Mouse (Mus musculus): ENCODE results near the gene Cacna1s. TPM values are rescaled to one million over a fixed set of nuclear protein-coding genes. Genes with fewer than 3 reads are reported as not detected.

The Cacna1s gene
- polyA plus RNA-seq, 1 experiment from 2014 or later, result 0.20 TPM

GRCm38 (mm10) chr1:136116183-136116582 is 63.6 kb downstream of the Cacna1s start:
- Histone ChIP-seq H3K9me3 (ENCODE audit: control insufficient read depth, low read length) (no peaks in the 10 kb centered on the region), H3K36me3 (ENCODE audit: control insufficient read depth, insufficient read depth, low read length) (no peaks in the 10 kb centered on the region), H3K4me1 (replicated peaks; ENCODE audit: control insufficient read depth, insufficient read depth, low read length) (peaks cover 5% of the 10 kb centered on the region; the same call in 1 of the 2 replicates), H3K27me3 (ENCODE audit: control insufficient read depth, insufficient read depth, low read length) (no peaks in the 10 kb centered on the region), H3K4me2 (replicated peaks; ENCODE audit: low read depth, low read length) (no peak overlapping the region), H3K4me3 (ENCODE audit: low read depth, low read length) (no peak overlapping the region), H3K27ac (ENCODE audit: low read depth, low read length) (no peak overlapping the region), H3K9ac (ENCODE audit: low read depth, low read length) (no peak overlapping the region)
- DNase-seq (ENCODE audit: low spot score) (peak; percentile 76), ATAC-seq (ENCODE audit: low FRiP score) (no peak)
- 34% methylated on average over 3 of the region's 3 CpGs for WGBS

- Histone ChIP-seq H3K27me3 (ENCODE audit: control insufficient read depth, insufficient read depth, low read length) (no peaks in the 10 kb centered on the region), H3K27ac (ENCODE audit: low read depth, low read length) (no peak overlapping the region), H3K9ac (ENCODE audit: low read depth, low read length) (no peak overlapping the region), H3K4me2 (replicated peaks; ENCODE audit: low read depth, low read length) (no peak overlapping the region), H3K36me3 (ENCODE audit: control insufficient read depth, insufficient read depth, low read length) (no peaks in the 10 kb centered on the region), H3K9me3 (ENCODE audit: control insufficient read depth, low read length) (no peaks in the 10 kb centered on the region), H3K4me3 (ENCODE audit: low read depth, low read length) (no peak overlapping the region), H3K4me1 (replicated peaks; ENCODE audit: control insufficient read depth, insufficient read depth, low read length) (peaks cover 5% of the 10 kb centered on the region; the same call in 1 of the 2 replicates)
- no peak for ATAC-seq (ENCODE audit: low FRiP score)
- DNase-seq (ENCODE audit: low spot score), result no peak
- WGBS, result 92% methylated on average over 9 of the region's 9 CpGs
Measured at GRCm38 (mm10) chr1:136117069-136117468, 64.5 kb downstream of the Cacna1s start.

- H3K36me3 ChIP-seq (ENCODE audit: control insufficient read depth, insufficient read depth, low read length), result no peaks in the 10 kb centered on the region
- H3K9ac ChIP-seq (ENCODE audit: low read depth, low read length), result no peak overlapping the region
- no peak overlapping the region for H3K27ac ChIP-seq (ENCODE audit: low read depth, low read length)
- no peak overlapping the region for H3K4me2 ChIP-seq (replicated peaks; ENCODE audit: low read depth, low read length)
- no peak overlapping the region for H3K4me3 ChIP-seq (ENCODE audit: low read depth, low read length)
- DNase-seq (ENCODE audit: low spot score), result peak; percentile 52
- no peaks in the 10 kb centered on the region for H3K9me3 ChIP-seq (ENCODE audit: control insufficient read depth, low read length)
- peak; percentile 23; the same call in 1 of the 2 replicates for ATAC-seq (ENCODE audit: low FRiP score)
- H3K4me1 ChIP-seq (replicated peaks; ENCODE audit: control insufficient read depth, insufficient read depth, low read length), result peaks cover 5% of the 10 kb centered on the region; the same call in 1 of the 2 replicates
- WGBS, result 35% methylated on average over 8 of the region's 8 CpGs
- H3K27me3 ChIP-seq (ENCODE audit: control insufficient read depth, insufficient read depth, low read length), result no peaks in the 10 kb centered on the region
Measured at GRCm38 (mm10) chr1:136118875-136119274, 66.3 kb downstream of the Cacna1s start.

GRCm38 (mm10) chr1:136119571-136120262 is 67.2 kb downstream of the Cacna1s start:
- no peak overlapping the region for H3K4me2 ChIP-seq (replicated peaks; ENCODE audit: low read depth, low read length)
- DNase-seq (ENCODE audit: low spot score), result no peak
- no peak overlapping the region for H3K4me3 ChIP-seq (ENCODE audit: low read depth, low read length)
- no peak for ATAC-seq (ENCODE audit: low FRiP score)
- H3K27ac ChIP-seq (ENCODE audit: low read depth, low read length), result no peak overlapping the region
- H3K36me3 ChIP-seq (ENCODE audit: control insufficient read depth, insufficient read depth, low read length), result no peaks in the 10 kb centered on the region
- WGBS, result 83% methylated on average over 7 of the region's 7 CpGs
- no peaks in the 10 kb centered on the region for H3K9me3 ChIP-seq (ENCODE audit: control insufficient read depth, low read length)
- no peak overlapping the region for H3K9ac ChIP-seq (ENCODE audit: low read depth, low read length)
- H3K4me1 ChIP-seq (replicated peaks; ENCODE audit: control insufficient read depth, insufficient read depth, low read length), result peaks cover 5% of the 10 kb centered on the region; the same call in 1 of the 2 replicates
- no peaks in the 10 kb centered on the region for H3K27me3 ChIP-seq (ENCODE audit: control insufficient read depth, insufficient read depth, low read length)

GRCm38 (mm10) chr1:136120263-136120603 is 67.7 kb downstream of the Cacna1s start:
- no peaks in the 10 kb centered on the region for H3K36me3 ChIP-seq (ENCODE audit: control insufficient read depth, insufficient read depth, low read length)
- H3K9ac ChIP-seq (ENCODE audit: low read depth, low read length), result no peak overlapping the region
- H3K27me3 ChIP-seq (ENCODE audit: control insufficient read depth, insufficient read depth, low read length), result no peaks in the 10 kb centered on the region
- no peaks in the 10 kb centered on the region for H3K9me3 ChIP-seq (ENCODE audit: control insufficient read depth, low read length)
- H3K4me3 ChIP-seq (ENCODE audit: low read depth, low read length), result no peak overlapping the region
- H3K4me1 ChIP-seq (replicated peaks; ENCODE audit: control insufficient read depth, insufficient read depth, low read length), result peaks cover 5% of the 10 kb centered on the region; the same call in 1 of the 2 replicates
- DNase-seq (ENCODE audit: low spot score) (no peak), ATAC-seq (ENCODE audit: low FRiP score) (no peak)
- H3K27ac ChIP-seq (ENCODE audit: low read depth, low read length), result no peak overlapping the region
- 64% methylated on average over 1 of the region's 1 CpGs for WGBS
- no peak overlapping the region for H3K4me2 ChIP-seq (replicated peaks; ENCODE audit: low read depth, low read length)

- ATAC-seq (ENCODE audit: low FRiP score), result no peak
- no peak for DNase-seq (ENCODE audit: low spot score)
- Histone ChIP-seq H3K9me3 (ENCODE audit: control insufficient read depth, low read length) (no peaks in the 10 kb centered on the region), H3K4me2 (replicated peaks; ENCODE audit: low read depth, low read length) (no peak overlapping the region), H3K9ac (ENCODE audit: low read depth, low read length) (no peak overlapping the region), H3K4me3 (ENCODE audit: low read depth, low read length) (no peak overlapping the region), H3K27me3 (ENCODE audit: control insufficient read depth, insufficient read depth, low read length) (no peaks in the 10 kb centered on the region), H3K27ac (ENCODE audit: low read depth, low read length) (no peak overlapping the region), H3K36me3 (ENCODE audit: control insufficient read depth, insufficient read depth, low read length) (no peaks in the 10 kb centered on the region), H3K4me1 (replicated peaks; ENCODE audit: control insufficient read depth, insufficient read depth, low read length) (peaks cover 5% of the 10 kb centered on the region; the same call in 1 of the 2 replicates)
- 55% methylated on average over 6 of the region's 6 CpGs for WGBS
Measured at GRCm38 (mm10) chr1:136120785-136121184, 68.2 kb downstream of the Cacna1s start.

GRCm38 (mm10) chr1:136122030-136122429 is 69.5 kb downstream of the Cacna1s start:
- ATAC-seq (ENCODE audit: low FRiP score) (no peak), DNase-seq (ENCODE audit: low spot score) (no peak)
- Histone ChIP-seq H3K4me2 (replicated peaks; ENCODE audit: low read depth, low read length) (no peak overlapping the region), H3K9me3 (ENCODE audit: control insufficient read depth, low read length) (no peaks in the 10 kb centered on the region), H3K36me3 (ENCODE audit: control insufficient read depth, insufficient read depth, low read length) (no peaks in the 10 kb centered on the region), H3K4me1 (replicated peaks; ENCODE audit: control insufficient read depth, insufficient read depth, low read length) (peaks cover 5% of the 10 kb centered on the region; the same call in 1 of the 2 replicates), H3K27ac (ENCODE audit: low read depth, low read length) (no peak overlapping the region), H3K9ac (ENCODE audit: low read depth, low read length) (no peak overlapping the region), H3K4me3 (ENCODE audit: low read depth, low read length) (no peak overlapping the region), H3K27me3 (ENCODE audit: control insufficient read depth, insufficient read depth, low read length) (no peaks in the 10 kb centered on the region)
- 86% methylated on average over 8 of the region's 8 CpGs for WGBS

- no peaks in the 10 kb centered on the region for H3K36me3 ChIP-seq (ENCODE audit: control insufficient read depth, insufficient read depth, low read length)
- no peaks in the 10 kb centered on the region for H3K27me3 ChIP-seq (ENCODE audit: control insufficient read depth, insufficient read depth, low read length)
- DNase-seq (ENCODE audit: low spot score) (no peak), ATAC-seq (ENCODE audit: low FRiP score) (no peak)
- no peak overlapping the region for H3K4me3 ChIP-seq (ENCODE audit: low read depth, low read length)
- H3K27ac ChIP-seq (ENCODE audit: low read depth, low read length), result no peak overlapping the region
- no peak overlapping the region for H3K9ac ChIP-seq (ENCODE audit: low read depth, low read length)
- no peaks in the 10 kb centered on the region; the same call in 1 of the 2 replicates for H3K4me1 ChIP-seq (replicated peaks; ENCODE audit: control insufficient read depth, insufficient read depth, low read length)
- no peak overlapping the region for H3K4me2 ChIP-seq (replicated peaks; ENCODE audit: low read depth, low read length)
- H3K9me3 ChIP-seq (ENCODE audit: control insufficient read depth, low read length), result no peaks in the 10 kb centered on the region
- WGBS, result 81% methylated on average over 10 of the region's 10 CpGs
Measured at GRCm38 (mm10) chr1:136126159-136126765, 73.7 kb downstream of the Cacna1s start.

GRCm38 (mm10) chr1:136126895-136127294 is 74.3 kb downstream of the Cacna1s start:
- no peak overlapping the region for H3K27ac ChIP-seq (ENCODE audit: low read depth, low read length)
- H3K4me2 ChIP-seq (replicated peaks; ENCODE audit: low read depth, low read length), result no peak overlapping the region
- H3K4me3 ChIP-seq (ENCODE audit: low read depth, low read length), result no peak overlapping the region
- ATAC-seq (ENCODE audit: low FRiP score) (no peak), DNase-seq (ENCODE audit: low spot score) (no peak)
- WGBS, result 89% methylated on average over 10 of the region's 10 CpGs
- no peaks in the 10 kb centered on the region for H3K9me3 ChIP-seq (ENCODE audit: control insufficient read depth, low read length)
- H3K36me3 ChIP-seq (ENCODE audit: control insufficient read depth, insufficient read depth, low read length), result no peaks in the 10 kb centered on the region
- no peaks in the 10 kb centered on the region; the same call in 1 of the 2 replicates for H3K4me1 ChIP-seq (replicated peaks; ENCODE audit: control insufficient read depth, insufficient read depth, low read length)
- H3K9ac ChIP-seq (ENCODE audit: low read depth, low read length), result no peak overlapping the region
- H3K27me3 ChIP-seq (ENCODE audit: control insufficient read depth, insufficient read depth, low read length), result no peaks in the 10 kb centered on the region
